Comparison of ENCODE assay signal across 7 mouse cellular contexts in the genomic region with DNA sequence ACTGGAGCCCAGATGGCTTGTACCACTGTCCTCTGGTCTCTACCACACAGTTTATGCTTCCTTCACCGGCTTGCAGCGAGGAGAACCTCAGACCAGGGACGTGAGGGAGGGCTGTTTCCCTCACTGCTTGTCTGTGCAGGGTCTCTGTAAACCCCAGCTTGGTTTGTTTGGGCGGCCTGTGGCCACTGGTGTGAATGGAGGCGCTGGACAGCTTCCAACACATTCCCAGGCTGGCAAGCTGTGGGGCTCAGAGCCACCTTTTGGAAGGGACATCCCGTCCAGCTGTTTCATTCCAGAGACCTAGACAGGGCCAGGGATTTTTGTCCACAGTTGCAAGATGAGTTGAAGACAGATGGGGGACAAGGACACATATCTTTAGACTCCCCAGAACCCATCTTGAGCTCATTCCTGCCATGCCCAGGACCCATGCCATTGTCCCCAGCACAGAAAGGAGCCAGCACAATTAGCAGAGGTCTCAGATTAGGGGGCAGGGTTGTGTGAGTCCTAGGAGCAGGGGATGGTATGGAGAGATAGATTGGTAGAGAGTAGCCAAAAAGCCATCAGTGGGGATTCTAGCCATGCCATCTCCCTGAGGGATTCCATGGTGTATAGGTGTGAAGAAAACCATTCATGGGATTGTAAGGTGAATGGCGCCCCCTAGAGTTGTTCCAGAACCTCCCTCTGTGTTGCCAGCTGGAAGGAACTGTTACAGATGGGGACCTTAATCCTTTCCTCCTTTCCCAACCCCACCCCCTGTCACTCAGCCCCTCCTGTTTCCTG. TPM values are rescaled to one million over a fixed set of nuclear protein-coding genes. Genes with fewer than 3 reads are reported as not detected.
DNase-seq lines count a peak whose midpoint lies in the region; ATAC-seq and TF ChIP-seq lines count a peak whose summit lies in the region.

No protein-coding gene starts in this region.

- 0 out of 2 replicates have a peak, but pooled peaks have one; percentile 12 for TF ChIP-seq CTCF in liver, embryonic 14.5 days (IDR thresholded peaks at IDR 0.05; ENCODE audit: low read depth)

- 33% methylated on average over 7 of the region's 7 CpGs for WGBS in embryonic facial prominence, embryonic 10.5 days
- 28% methylated on average over 7 of the region's 7 CpGs for WGBS in liver, embryonic 14.5 days (ENCODE audit: insufficient replicate concordance)

- ATAC-seq in liver, embryonic 14.5 days (ENCODE audit: insufficient read depth) = no peak

- intact Hi-C loops in heart, postnatal 14 days (cut with DNase I) = no loop called here

- peaks cover 7% of the 10 kb centered on the region for H3K36me3 ChIP-seq in embryonic facial prominence, embryonic 10.5 days (replicated peaks)
- H3K36me3 ChIP-seq in liver, embryonic 14.5 days (replicated peaks; ENCODE audit: control insufficient read depth, insufficient read depth, low read depth) = no peaks in the 10 kb centered on the region

- H3K4me3 ChIP-seq in embryonic facial prominence, embryonic 10.5 days = peak overlapping the region; percentile 41
- H3K4me3 ChIP-seq in liver, embryonic 14.5 days (ENCODE audit: insufficient read depth in 1 of 2, low read depth in 2 of 2, low read length in 2 of 2) = no peak overlapping the region

- TF ChIP-seq EP300 in liver, embryonic 14.5 days (IDR thresholded peaks at IDR 0.05; ENCODE audit: low read depth) = no peak

- H3K9me3 ChIP-seq in embryonic facial prominence, embryonic 10.5 days = no peaks in the 10 kb centered on the region
- no peaks in the 10 kb centered on the region for H3K9me3 ChIP-seq in liver, embryonic 14.5 days (ENCODE audit: control insufficient read depth, low read length)

- peak; percentile 21 for DNase-seq in ovary, postnatal 14 days (ENCODE audit: low spot score)
- no peak for DNase-seq in ovary, adult 18-20 months (ENCODE audit: low spot score)
- no peak for DNase-seq in embryonic facial prominence, embryonic 10.5 days (ENCODE audit: low spot score)
- peak; percentile 54 to 70 for DNase-seq in heart, postnatal 14 days
- no peak for DNase-seq in liver, embryonic 14.5 days (ENCODE audit: low read depth in 3 of 3, low spot score in 3 of 3)
- DNase-seq in B cell, adult 2 months = no peak
- no peak for DNase-seq in adrenal gland, adult 18-20 months (ENCODE audit: low spot score in 2 of 2)

- H3K4me1 ChIP-seq in embryonic facial prominence, embryonic 10.5 days = peaks cover 99% of the 10 kb centered on the region
- H3K4me1 ChIP-seq in liver, embryonic 14.5 days (replicated peaks; ENCODE audit: control insufficient read depth in 2 of 2, insufficient read depth in 2 of 2, low read length in 1 of 2) = peaks cover 2 to 5% of the 10 kb centered on the region in 2 experiments; a peak in 2 of 4 replicates

- H3K9ac ChIP-seq in liver, embryonic 14.5 days (replicated peaks) = no peak overlapping the region

- peaks cover 15% of the 10 kb centered on the region for H3K27me3 ChIP-seq in embryonic facial prominence, embryonic 10.5 days (replicated peaks; ENCODE audit: low read depth, poor library complexity, severe bottlenecking)
- H3K27me3 ChIP-seq in liver, embryonic 14.5 days (ENCODE audit: control insufficient read depth, insufficient read depth, low read length) = peaks cover 28% of the 10 kb centered on the region

- H3K27ac ChIP-seq in embryonic facial prominence, embryonic 10.5 days (replicated peaks) = peak overlapping the region; percentile 82
- H3K27ac ChIP-seq in liver, embryonic 14.5 days = no peak overlapping the region

- H3K4me2 ChIP-seq in liver, embryonic 14.5 days (ENCODE audit: low read depth) = no peak overlapping the region

RNA-seq across cellular contexts. Expression of a gene that starts 4.1 kb away (rescaled TPM):
- polyA plus RNA-seq in embryonic facial prominence, embryonic 10.5 days (2016; fragmentation: Nextera tagmentation; extraction: Ambion mirVana) = 34.0 and 35.6 TPM in 2 replicates
- 10 to 100 TPM; 17.9 to 21.6 TPM for total RNA-seq in heart, postnatal 14 days (2021)
- polyA plus RNA-seq in liver, embryonic 14.5 days (2012; rRNA removed) = 1.9 and 2.3 TPM in 2 replicates
- polyA plus RNA-seq in liver, embryonic 14.5 days (2014; fragmentation: Nextera tagmentation; extraction: Ambion mirVana) = 3.0 and 3.2 TPM in 2 replicates
- 10 to 100 TPM; 16.2 to 16.7 TPM for total RNA-seq in adrenal gland, adult 18-20 months (2021)

RNA-seq across cellular contexts. Expression of a gene that starts 24.1 kb away (rescaled TPM):
- 65.1 and 69.1 TPM in 2 replicates for polyA plus RNA-seq in embryonic facial prominence, embryonic 10.5 days (2016; fragmentation: Nextera tagmentation; extraction: Ambion mirVana)
- 1 to 10 TPM in 1 of 2 experiments, under 1 TPM in 1; 0.72 to 2.2 TPM for total RNA-seq in heart, postnatal 14 days (2021)
- 16.9 and 28.6 TPM in 2 replicates for polyA plus RNA-seq in liver, embryonic 14.5 days (2012; rRNA removed)
- 64.1 and 71.0 TPM in 2 replicates for polyA plus RNA-seq in liver, embryonic 14.5 days (2014; fragmentation: Nextera tagmentation; extraction: Ambion mirVana)
- total RNA-seq in adrenal gland, adult 18-20 months (2021) = under 1 TPM; 0.32 to 0.43 TPM

RNA-seq across cellular contexts. Expression of a gene that starts 51.1 kb away (rescaled TPM):
- polyA plus RNA-seq in embryonic facial prominence, embryonic 10.5 days (2016; fragmentation: Nextera tagmentation; extraction: Ambion mirVana) = 0.25 TPM in 1 of 2 replicates, not detected in the other
- 1 to 10 TPM; 1.5 to 2.0 TPM for total RNA-seq in heart, postnatal 14 days (2021)
- not detected in 2 replicates for polyA plus RNA-seq in liver, embryonic 14.5 days (2012; rRNA removed)
- not detected in 2 replicates for polyA plus RNA-seq in liver, embryonic 14.5 days (2014; fragmentation: Nextera tagmentation; extraction: Ambion mirVana)
- total RNA-seq in adrenal gland, adult 18-20 months (2021) = not detected

Comparison
In these comparisons a context has a peak if more than half of its experiments do, and no peak if none do; other contexts are left out.
1. DNase-seq: peak in ovary, postnatal 14 days (single experiment) and heart, postnatal 14 days (2 of 2); none in ovary, adult 18-20 months (single experiment), embryonic facial prominence, embryonic 10.5 days (single experiment), liver, embryonic 14.5 days (0 of 3), B cell, adult 2 months (0 of 2) and adrenal gland, adult 18-20 months (0 of 2).